Mouse (Mus musculus): ENCODE measurements around the gene Olfml3. TPM values are rescaled to one million over a fixed set of nuclear protein-coding genes. Genes with fewer than 3 reads are reported as not detected.

Gene Olfml3
- polyA plus RNA-seq, 1 experiment, result 29.4 TPM

GRCm38 (mm10) chr3:103709470-103710040 lies 28.2 kb downstream of the Olfml3 start:
- DNase-seq (ENCODE audit: low read depth), result no peak

- no peak for DNase-seq (ENCODE audit: low read depth)
These were observed 32.4 kb downstream of the Olfml3 start for GRCm38 (mm10) chr3:103705426-103705825.

GRCm38 (mm10) chr3:103704661-103705060 lies 33.1 kb downstream of the Olfml3 start:
- DNase-seq (ENCODE audit: low read depth), result no peak

GRCm38 (mm10) chr3:103696388-103696925 lies 41.3 kb downstream of the Olfml3 start:
- DNase-seq (ENCODE audit: low read depth), result no peak

- no peak for DNase-seq (ENCODE audit: low read depth)
These were observed 42.2 kb downstream of the Olfml3 start for GRCm38 (mm10) chr3:103695556-103695955.

- no peak for DNase-seq (ENCODE audit: low read depth)
These were observed 47.3 kb downstream of the Olfml3 start for GRCm38 (mm10) chr3:103690506-103690905.

- no peak for DNase-seq (ENCODE audit: low read depth)
These were observed 48.8 kb downstream of the Olfml3 start for GRCm38 (mm10) chr3:103689043-103689442.

GRCm38 (mm10) chr3:103683966-103684319 lies 53.9 kb downstream of the Olfml3 start:
- no peak for DNase-seq (ENCODE audit: low read depth)

GRCm38 (mm10) chr3:103683234-103683965 lies 54.4 kb downstream of the Olfml3 start:
- DNase-seq (ENCODE audit: low read depth), result no peak

- no peak for DNase-seq (ENCODE audit: low read depth)
These were observed 55.3 kb downstream of the Olfml3 start for GRCm38 (mm10) chr3:103682473-103682872.

- DNase-seq (ENCODE audit: low read depth), result no peak
These were observed 59.0 kb downstream of the Olfml3 start for GRCm38 (mm10) chr3:103678811-103679210.

- DNase-seq (ENCODE audit: low read depth), result no peak
These were observed 65.1 kb downstream of the Olfml3 start for GRCm38 (mm10) chr3:103672716-103673115.

Other genes with a start within 250 kb of the Olfml3 start
- not detected in 2 replicates for gene Syt6, start 162.8 kb downstream of the Olfml3 start, polyA plus RNA-seq (2012; rRNA removed)
- 0.76 and 0.90 TPM in 2 replicates for gene Atg4a-ps, start 91.9 kb downstream of the Olfml3 start, polyA plus RNA-seq (2012; rRNA removed)
- gene Gm10964, start 1.4 kb upstream of the Olfml3 start, polyA plus RNA-seq (2012; rRNA removed), result not detected in 2 replicates
- gene Hipk1, start 53.6 kb upstream of the Olfml3 start, polyA plus RNA-seq (2012; rRNA removed), result 63.1 and 88.4 TPM in 2 replicates
- gene Dclre1b, start 71.4 kb upstream of the Olfml3 start, polyA plus RNA-seq (2012; rRNA removed), result 12.7 and 17.2 TPM in 2 replicates
- 16.7 and 21.6 TPM in 2 replicates for gene Ap4b1, start 71.5 kb upstream of the Olfml3 start, polyA plus RNA-seq (2012; rRNA removed)
- 0.72 and 0.74 TPM in 2 replicates for gene Gm43064, start 71.6 kb upstream of the Olfml3 start, polyA plus RNA-seq (2012; rRNA removed)
- gene Bcl2l15, start 94.6 kb upstream of the Olfml3 start, polyA plus RNA-seq (2012; rRNA removed), result 101 and 104 TPM in 2 replicates
- 24.0 and 30.1 TPM in 2 replicates for gene Ptpn22, start 121.8 kb upstream of the Olfml3 start, polyA plus RNA-seq (2012; rRNA removed)
- 2.7 and 4.0 TPM in 2 replicates for gene Rsbn1, start 176.1 kb upstream of the Olfml3 start, polyA plus RNA-seq (2012; rRNA removed)
- 5.8 and 6.9 TPM in 2 replicates for gene Phtf1, start 230.1 kb upstream of the Olfml3 start, polyA plus RNA-seq (2012; rRNA removed)

Data from gonadal fat pad, adult 2 months (tissue).